Mouse (Mus musculus): Measurements from ENCODE around the gene Pcf11. TPM values are rescaled to one million over a fixed set of nuclear protein-coding genes. Genes with fewer than 3 reads are reported as not detected.

Gene Pcf11
- total and polyA plus RNA-seq, 3 experiments: 30.0 to 37.2 (median 30.5) TPM

- Histone ChIP-seq H3K27me3 (replicated peaks) (peaks cover 37% of the 10 kb centered on the region), H3K27ac (ENCODE audit: insufficient read depth, low read depth) (no peak overlapping the region), H3K9ac (ENCODE audit: insufficient read depth, low read depth) (peak overlapping the region; percentile 67), H3K4me2 (ENCODE audit: insufficient read depth, low read depth, poor library complexity, severe bottlenecking) (peak overlapping the region; percentile 98), H3K4me3 (replicated peaks in 1 of 3; ENCODE audit: low read depth in 2 of 3, low read length in 2 of 3, poor library complexity in 1 of 3) (peak overlapping the region; percentile 68 to 97 (median 76)), H3K79me2 (replicated peaks; ENCODE audit: control insufficient read depth, extremely low read depth, insufficient read depth, poor library complexity, severe bottlenecking) (peaks cover 14% of the 10 kb centered on the region), H3K9me3 (replicated peaks; ENCODE audit: low read length) (no peaks in the 10 kb centered on the region), H3K36me3 (replicated peaks in 1 of 2; ENCODE audit: control insufficient read depth in 1 of 2, insufficient read depth in 1 of 2, low read length in 1 of 2) (peaks cover 2 to 25% of the 10 kb centered on the region in 2 experiments), H3K4me1 (ENCODE audit: control insufficient read depth in 1 of 2, insufficient read depth in 2 of 2) (peaks cover 5 to 22% of the 10 kb centered on the region in 2 experiments; a peak in 2 of 4 replicates)
- no peak for DNase-seq (ENCODE audit: extremely low read depth)
- in situ Hi-C loops (cut with MboI; ENCODE audit: low pct_ligation_motif_present, low pct_unique_long_range_greater_than_20kb, low sequenced_read_pairs) (loop anchor here (5.0 kb wide), 1 partner anchor 231 kb away; no protein-coding TSS in a partner anchor), dilution Hi-C loops (cut with MboI; ENCODE audit: extremely low pct_ligation_motif_present, extremely low pct_unique_long_range_greater_than_20kb, low sequenced_read_pairs) (no loop called here)
- TF ChIP-seq UBTF (IDR thresholded peaks at IDR 0.05; ENCODE audit: low read depth, low read length) (no peak), MYC (IDR thresholded peaks at IDR 0.05; ENCODE audit: low read depth, low read length) (no peak), JUND (conservative IDR thresholded peaks at IDR 0.05; ENCODE audit: low read depth, low read length) (no peak), USF1 (IDR thresholded peaks at IDR 0.05; ENCODE audit: low read depth, low read length) (no peak), MAZ (IDR thresholded peaks at IDR 0.05; ENCODE audit: low read depth, low read length) (no peak), IRF4 (IDR thresholded peaks at IDR 0.05; ENCODE audit: low read depth, low read length) (no peak), HCFC1 (IDR thresholded peaks at IDR 0.05; ENCODE audit: low read depth, low read length) (no peak), JUN (IDR thresholded peaks at IDR 0.05; ENCODE audit: insufficient read depth, low read depth, low read length) (no peak), EP300 (IDR thresholded peaks at IDR 0.05; ENCODE audit: low read length) (no peak), TCF12 (IDR thresholded peaks at IDR 0.05; ENCODE audit: low read depth, low read length) (no peak), POLR2AphosphoS2 (IDR thresholded peaks at IDR 0.05; ENCODE audit: low read depth, low read length) (no peak), ZKSCAN1 (IDR thresholded peaks at IDR 0.05; ENCODE audit: borderline replicate concordance, low read depth, low read length) (no peak), SIN3A (IDR thresholded peaks at IDR 0.05; ENCODE audit: low read length) (no peak), TBP (conservative IDR thresholded peaks at IDR 0.05; ENCODE audit: low read depth, low read length) (no peak)
Measured at GRCm38 (mm10) chr7:92636295-92637011, 33.3 kb downstream of the Pcf11 start.

GRCm38 (mm10) chr7:92630167-92630566, 39.6 kb downstream of the Pcf11 start:
- in situ Hi-C loops (cut with MboI; ENCODE audit: low pct_ligation_motif_present, low pct_unique_long_range_greater_than_20kb, low sequenced_read_pairs) (no loop called here), dilution Hi-C loops (cut with MboI; ENCODE audit: extremely low pct_ligation_motif_present, extremely low pct_unique_long_range_greater_than_20kb, low sequenced_read_pairs) (no loop called here)
- Histone ChIP-seq H3K4me2 (ENCODE audit: insufficient read depth, low read depth, poor library complexity, severe bottlenecking) (no peak overlapping the region), H3K36me3 (replicated peaks in 1 of 2; ENCODE audit: control insufficient read depth in 1 of 2, insufficient read depth in 1 of 2, low read length in 1 of 2) (no peaks in the 10 kb centered on the region), H3K9me3 (replicated peaks; ENCODE audit: low read length) (no peaks in the 10 kb centered on the region), H3K4me1 (ENCODE audit: control insufficient read depth in 1 of 2, insufficient read depth in 2 of 2) (no peaks in the 10 kb centered on the region), H3K4me3 (replicated peaks in 1 of 3; ENCODE audit: low read depth in 2 of 3, low read length in 2 of 3, poor library complexity in 1 of 3) (no peak overlapping the region), H3K9ac (ENCODE audit: insufficient read depth, low read depth) (no peak overlapping the region), H3K79me2 (replicated peaks; ENCODE audit: control insufficient read depth, extremely low read depth, insufficient read depth, poor library complexity, severe bottlenecking) (no peaks in the 10 kb centered on the region), H3K27me3 (replicated peaks) (peaks cover 24% of the 10 kb centered on the region), H3K27ac (ENCODE audit: insufficient read depth, low read depth) (no peak overlapping the region)
- DNase-seq (ENCODE audit: extremely low read depth): peak; percentile 29
- TF ChIP-seq TBP (conservative IDR thresholded peaks at IDR 0.05; ENCODE audit: low read depth, low read length) (no peak), CTCF (conservative IDR thresholded peaks at IDR 0.05 in 1 of 2, IDR thresholded peaks at IDR 0.05 in 1 of 2; ENCODE audit: low read depth in 2 of 2, low read length in 2 of 2) (peak in 1 of 2 experiments; percentile 72; a peak in 2 of 4 replicates), ZC3H11A (IDR thresholded peaks at IDR 0.05; ENCODE audit: low read depth, low read length) (peak; percentile 38), RAD21 (IDR thresholded peaks at IDR 0.05; ENCODE audit: low read depth, low read length) (peak; percentile 75), SMC3 (IDR thresholded peaks at IDR 0.05; ENCODE audit: low read depth, low read length) (peak; percentile 70), ELF1 (IDR thresholded peaks at IDR 0.05; ENCODE audit: low read depth, low read length) (no peak), JUND (conservative IDR thresholded peaks at IDR 0.05; ENCODE audit: low read depth, low read length) (no peak), KAT2A (IDR thresholded peaks at IDR 0.05; ENCODE audit: insufficient replicate concordance, low read length) (no peak), MEF2A (IDR thresholded peaks at IDR 0.05; ENCODE audit: borderline replicate concordance, low read depth, low read length) (0 out of 2 replicates have a peak, but pooled peaks have one; percentile 20), CHD1 (IDR thresholded peaks at IDR 0.05; ENCODE audit: low read depth, low read length) (no peak)

All from CH12.LX (cell line).